Mouse (Mus musculus): ENCODE results near the gene Nxph1. TPM values are rescaled to one million over a fixed set of nuclear protein-coding genes. Genes with fewer than 3 reads are reported as not detected.

Nxph1 gene
- polyA plus RNA-seq, 1 experiment from 2014 or later, result 92.6 TPM

Other genes with a start within 250 kb of the Nxph1 start
- gene Ica1, start 169.9 kb upstream of the Nxph1 start, polyA plus RNA-seq (2015; fragmentation: Nextera tagmentation; extraction: Ambion mirVana), result 74.0 and 82.4 TPM in 2 replicates